In genomic region chr7:109804843-109805242, GRCm38 (mm10) we compare ENCODE assay signal across 8 mouse cellular contexts. TPM values are rescaled to one million over a fixed set of nuclear protein-coding genes. Genes with fewer than 3 reads are reported as not detected.
DNase-seq lines count a peak whose midpoint lies in the region; ATAC-seq and TF ChIP-seq lines count a peak whose summit lies in the region.

No protein-coding gene starts in this region.

- no peak overlapping the region for H3K4me2 ChIP-seq in midbrain, embryonic 15.5 days

- peak overlapping the region; percentile 84 for H3K27ac ChIP-seq in heart, adult 2 months
- H3K27ac ChIP-seq in cortical plate, adult 2 months (ENCODE audit: insufficient read depth, low read length): no peak overlapping the region
- no peak overlapping the region for H3K27ac ChIP-seq in midbrain, embryonic 15.5 days

- H3K9me3 ChIP-seq in midbrain, embryonic 15.5 days: no peaks in the 10 kb centered on the region

- H3K9ac ChIP-seq in heart, adult 2 months (ENCODE audit: low read depth, low read length): no peak overlapping the region
- H3K9ac ChIP-seq in midbrain, embryonic 15.5 days: no peak overlapping the region

- no peaks in the 10 kb centered on the region for H3K27me3 ChIP-seq in heart, adult 2 months (ENCODE audit: control insufficient read depth, insufficient read depth, low read length)
- 0 out of 2 replicates have a peak, but pooled peaks cover 2% of the 10 kb centered on the region for H3K27me3 ChIP-seq in midbrain, embryonic 15.5 days (replicated peaks)

- ATAC-seq in midbrain, embryonic 15.5 days (replicated peaks): no peak

- H3K4me1 ChIP-seq in heart, adult 2 months (ENCODE audit: control insufficient read depth, insufficient read depth, low read length): peaks cover 9% of the 10 kb centered on the region
- H3K4me1 ChIP-seq in cortical plate, adult 2 months (ENCODE audit: control insufficient read depth, insufficient read depth, low read length): no peaks in the 10 kb centered on the region
- H3K4me1 ChIP-seq in midbrain, embryonic 15.5 days: no peaks in the 10 kb centered on the region

- H3K4me3 ChIP-seq in heart, adult 2 months: no peak overlapping the region
- H3K4me3 ChIP-seq in cortical plate, adult 2 months (ENCODE audit: insufficient read depth, low read length): no peak overlapping the region
- H3K4me3 ChIP-seq in midbrain, embryonic 15.5 days: no peak overlapping the region

- intact Hi-C loops in heart, adult 2 months (cut with DNase I): no loop called here
- intact Hi-C loops in heart, postnatal 25 days (cut with DNase I): no loop called here

- DNase-seq in heart, adult 2 months: peak in 1 of 2 experiments; percentile 53
- DNase-seq in heart, postnatal 25 days (ENCODE audit: low spot score): no peak
- DNase-seq in thymus, postnatal 14 days: peak; percentile 36
- DNase-seq in thymus, postnatal 0 days (ENCODE audit: low spot score): no peak
- DNase-seq in mesoderm, embryonic 11.5 days (ENCODE audit: low read depth, low spot score): peak; percentile 32
- DNase-seq in urinary bladder, postnatal 4 days (ENCODE audit: low spot score in 2 of 2): no peak

- TF ChIP-seq POLR2A in heart, adult 2 months (IDR thresholded peaks at IDR 0.05; ENCODE audit: insufficient read depth, low read depth, low read length): no peak
- no peak for TF ChIP-seq POLR2A in cortical plate, adult 2 months (IDR thresholded peaks at IDR 0.05; ENCODE audit: extremely low read depth, insufficient read depth, low read length)

- H3K36me3 ChIP-seq in heart, adult 2 months (ENCODE audit: control insufficient read depth, insufficient read depth, low read length): peaks cover 2% of the 10 kb centered on the region; the same call in 1 of the 2 replicates
- H3K36me3 ChIP-seq in midbrain, embryonic 15.5 days (replicated peaks): no peaks in the 10 kb centered on the region

- TF ChIP-seq EP300 in heart, adult 2 months (IDR thresholded peaks at IDR 0.05; ENCODE audit: insufficient read depth, low read depth, low read length): no peak

- WGBS in heart, adult 2 months: 57% methylated on average over 6 of the region's 6 CpGs
- 71% methylated on average over 6 of the region's 6 CpGs for WGBS in midbrain, embryonic 15.5 days

- peak; percentile 62 for TF ChIP-seq CTCF in heart, adult 2 months (IDR thresholded peaks at IDR 0.05)
- peak; percentile 47 for TF ChIP-seq CTCF in cortical plate, adult 2 months (IDR thresholded peaks at IDR 0.05; ENCODE audit: extremely low read depth, insufficient read depth, low read length)

- no peaks in the 10 kb centered on the region for H3K79me2 ChIP-seq in heart, adult 2 months (replicated peaks; ENCODE audit: control insufficient read depth, insufficient read depth, low read length)

RNA-seq across cellular contexts. Expression of gene Nrip3, which starts 23.0 kb away (rescaled TPM):
- total RNA-seq in heart, adult 2 months (2021): under 1 TPM; 0.05 to 0.36 TPM
- polyA plus RNA-seq in heart, adult 2 months (2012; rRNA removed): 0.10 and 0.15 TPM in 2 replicates
- total RNA-seq in heart, postnatal 25 days (2021): under 1 TPM; 0.39 to 0.45 TPM
- 0.15 and 0.30 TPM in 2 replicates for polyA plus RNA-seq in thymus, postnatal 0 days (2015; fragmentation: Nextera tagmentation; extraction: Ambion mirVana)
- 45.1 and 47.7 TPM in 2 replicates for polyA plus RNA-seq in cortical plate, adult 2 months (2012; rRNA removed)
- 7.2 and 8.4 TPM in 2 replicates for polyA plus RNA-seq in midbrain, embryonic 15.5 days (2015; fragmentation: Nextera tagmentation; extraction: Ambion mirVana)

RNA-seq across cellular contexts. Expression of gene Tmem9b, which starts 52.2 kb away (rescaled TPM):
- 10 to 100 TPM; 28.1 to 34.3 TPM for total RNA-seq in heart, adult 2 months (2021)
- 35.4 and 61.2 TPM in 2 replicates for polyA plus RNA-seq in heart, adult 2 months (2012; rRNA removed)
- 10 to 100 TPM; 28.5 to 31.3 TPM for total RNA-seq in heart, postnatal 25 days (2021)
- 70.3 and 74.9 TPM in 2 replicates for polyA plus RNA-seq in thymus, postnatal 0 days (2015; fragmentation: Nextera tagmentation; extraction: Ambion mirVana)
- 144 and 153 TPM in 2 replicates for polyA plus RNA-seq in cortical plate, adult 2 months (2012; rRNA removed)
- polyA plus RNA-seq in midbrain, embryonic 15.5 days (2015; fragmentation: Nextera tagmentation; extraction: Ambion mirVana): 116 and 121 TPM in 2 replicates

Comparison
In these comparisons a context has a peak if more than half of its experiments do, and no peak if none do; other contexts are left out.
1. DNase-seq: peak in thymus, postnatal 14 days (single experiment) and mesoderm, embryonic 11.5 days (single experiment); none in heart, postnatal 25 days (single experiment), thymus, postnatal 0 days (single experiment) and urinary bladder, postnatal 4 days (0 of 2).